Mouse (Mus musculus) kidney, adult 2 months (tissue): ENCODE data around the gene Vhl.

Experiments
- CTCF ChIP-seq: fragments of 200-500 bp; conservative IDR thresholded peaks from 2 replicates; pipeline ENCODE4 v1.5.1; 2011; ENCODE audit warnings: low read depth, mild to moderate bottlenecking, control low read depth, low read length, moderate library complexity, mixed read lengths; ENCODE audit not compliant: insufficient read depth, insufficient read length
- POLR2A ChIP-seq: fragments of 200-500 bp; IDR thresholded peaks from one replicate; pipeline ENCODE4 v1.6.1; 2011; ENCODE audit warnings: low read depth, low read length, control low read depth

- TF ChIP-seq POLR2A (no peak), CTCF (no peak)
Observed at GRCm38 (mm10) chr6:113643021-113643420, 19.3 kb downstream of the Vhl start.
